Mouse (Mus musculus) CH12.LX (cell line): ENCODE results near the gene Srd5a1. TPM values are rescaled to one million over a fixed set of nuclear protein-coding genes. Genes with fewer than 3 reads are reported as not detected.

Experiments used
- DNase-seq: peaks from one replicate; pipeline ENCODE4 v3.0.0-alpha.2; 2013; ENCODE audit errors: extremely low read depth
- H3K27ac ChIP-seq: 2 replicates; pipeline ENCODE4 v1.5.1; 2012; ENCODE audit warnings: low read depth, mild to moderate bottlenecking, control low read depth, moderate library complexity; ENCODE audit not compliant: insufficient read depth
- H3K27me3 ChIP-seq: replicated peaks from 2 replicates; pipeline ENCODE3; 2012; ENCODE audit warnings: inconsistent platforms
- H3K36me3 ChIP-seq, 2 experiments: replicated peaks in 1 of 2; 2 replicates each; pipeline versions ENCODE3 to v1.6.1; 2012; ENCODE audit warnings: inconsistent platforms in 1 of 2, low read length in 1 of 2, mild to moderate bottlenecking in 1 of 2, mixed read lengths in 1 of 2, moderate library complexity in 1 of 2; ENCODE audit not compliant: control insufficient read depth in 1 of 2, insufficient read depth in 1 of 2
- H3K4me1 ChIP-seq, 2 experiments: 2 replicates each; pipeline ENCODE4 v1.6.1; 2012; ENCODE audit warnings: inconsistent platforms in 1 of 2, moderate library complexity in 1 of 2; ENCODE audit not compliant: insufficient read depth in 2 of 2, control insufficient read depth in 1 of 2
- H3K4me2 ChIP-seq: 2 replicates; pipeline ENCODE4 v1.6.1; 2012; ENCODE audit warnings: low read depth, mild to moderate bottlenecking, control low read depth; ENCODE audit not compliant: poor library complexity, insufficient read depth, severe bottlenecking
- H3K4me3 ChIP-seq, 3 experiments: fragments of 150-350 bp in 1 of 3; sonication (generic) in 1 of 3; replicated peaks in 1 of 3; 2 replicates each; pipeline versions ENCODE3 to v1.5.1; 2011 to 2012; ENCODE audit warnings: low read depth in 2 of 3, low read length in 2 of 3, mild to moderate bottlenecking in 2 of 3, moderate library complexity in 2 of 3, control low read depth in 1 of 3, improper control_type of control experiment in 1 of 3, inconsistent platforms in 1 of 3, mixed read lengths in 1 of 3; ENCODE audit not compliant: poor library complexity in 1 of 3
- H3K79me2 ChIP-seq: replicated peaks from 2 replicates; pipeline ENCODE4 v1.6.1; 2012; ENCODE audit warnings: mild to moderate bottlenecking, moderate library complexity; ENCODE audit not compliant: control insufficient read depth, poor library complexity, insufficient read depth, severe bottlenecking; ENCODE audit errors: extremely low read depth
- H3K9ac ChIP-seq: 2 replicates; pipeline ENCODE4 v1.6.1; 2012; ENCODE audit warnings: low read depth, mild to moderate bottlenecking, control low read depth, moderate library complexity; ENCODE audit not compliant: insufficient read depth
- H3K9me3 ChIP-seq: replicated peaks from 2 replicates; pipeline ENCODE3; 2012; ENCODE audit warnings: low read length, inconsistent platforms, mixed read lengths
- BHLHE40 ChIP-seq: IDR thresholded peaks from 2 replicates; pipeline ENCODE4 v1.6.1; 2011; ENCODE audit warnings: mild to moderate bottlenecking, low read depth, low read length, improper control_type of control experiment
- CHD1 ChIP-seq: IDR thresholded peaks from 2 replicates; pipeline ENCODE4 v1.6.1; 2012; ENCODE audit warnings: low read depth, low read length, improper control_type of control experiment, inconsistent platforms
- CTCF ChIP-seq, 2 experiments: IDR thresholded peaks in 1 of 2; conservative IDR thresholded peaks in 1 of 2; 2 replicates each; pipeline ENCODE4 v1.5.1; 2011 to 2012; ENCODE audit warnings: low read depth in 2 of 2, low read length in 2 of 2, improper control_type of control experiment in 1 of 2, inconsistent platforms in 1 of 2, mild to moderate bottlenecking in 1 of 2, moderate library complexity in 1 of 2
- ELF1 ChIP-seq: IDR thresholded peaks from 2 replicates; pipeline ENCODE4 v1.6.1; 2014; ENCODE audit warnings: low read depth, mild to moderate bottlenecking, inconsistent platforms, low read length, improper control_type of control experiment
- EP300 ChIP-seq: IDR thresholded peaks from 2 replicates; pipeline ENCODE4 v1.6.1; 2011; ENCODE audit warnings: low read length, improper control_type of control experiment
- ETS1 ChIP-seq: conservative IDR thresholded peaks from 2 replicates; pipeline ENCODE4 v1.6.1; 2012; ENCODE audit warnings: low read depth, mild to moderate bottlenecking, inconsistent platforms, low read length, improper control_type of control experiment, moderate library complexity
- JUND ChIP-seq: conservative IDR thresholded peaks from 2 replicates; pipeline ENCODE4 v1.6.1; 2011; ENCODE audit warnings: low read depth, low read length, improper control_type of control experiment
- KAT2A ChIP-seq: IDR thresholded peaks from 2 replicates; pipeline ENCODE4 v1.6.1; 2012; ENCODE audit warnings: low read length, improper control_type of control experiment, inconsistent platforms; ENCODE audit not compliant: insufficient replicate concordance
- MAX ChIP-seq: IDR thresholded peaks from 2 replicates; pipeline ENCODE4 v1.6.1; 2011; ENCODE audit warnings: low read length, improper control_type of control experiment
- MEF2A ChIP-seq: IDR thresholded peaks from 2 replicates; pipeline ENCODE4 v1.6.1; 2014; ENCODE audit warnings: low read depth, mild to moderate bottlenecking, inconsistent platforms, low read length, improper control_type of control experiment, borderline replicate concordance
- MXI1 ChIP-seq: IDR thresholded peaks from 2 replicates; pipeline ENCODE4 v1.6.1; 2011; ENCODE audit warnings: mild to moderate bottlenecking, low read depth, low read length, improper control_type of control experiment
- NELFE ChIP-seq: IDR thresholded peaks from 2 replicates; pipeline ENCODE4 v1.6.1; 2011; ENCODE audit warnings: low read depth, low read length, improper control_type of control experiment
- POLR2A ChIP-seq: IDR thresholded peaks from 2 replicates; pipeline ENCODE4 v1.6.1; 2011; ENCODE audit warnings: low read depth, mild to moderate bottlenecking, improper control_type of control experiment, low read length
- POLR2AphosphoS2 ChIP-seq: IDR thresholded peaks from 2 replicates; pipeline ENCODE4 v1.6.1; 2011; ENCODE audit warnings: low read depth, low read length, improper control_type of control experiment
- RAD21 ChIP-seq: IDR thresholded peaks from 2 replicates; pipeline ENCODE4 v1.6.1; 2011; ENCODE audit warnings: low read depth, mild to moderate bottlenecking, low read length, improper control_type of control experiment, moderate library complexity
- RCOR1 ChIP-seq: conservative IDR thresholded peaks from 2 replicates; pipeline ENCODE4 v1.6.1; 2012; ENCODE audit warnings: low read depth, mild to moderate bottlenecking, inconsistent platforms, low read length, improper control_type of control experiment
- SIN3A ChIP-seq: IDR thresholded peaks from 2 replicates; pipeline ENCODE4 v1.6.1; 2012; ENCODE audit warnings: low read length, improper control_type of control experiment, inconsistent platforms
- SMC3 ChIP-seq: IDR thresholded peaks from 2 replicates; pipeline ENCODE4 v1.6.1; 2011; ENCODE audit warnings: low read depth, low read length, improper control_type of control experiment
- TBP ChIP-seq: conservative IDR thresholded peaks from 2 replicates; pipeline ENCODE4 v1.6.1; 2011; ENCODE audit warnings: low read depth, low read length, improper control_type of control experiment
- UBTF ChIP-seq: IDR thresholded peaks from 2 replicates; pipeline ENCODE4 v1.6.1; 2012; ENCODE audit warnings: low read depth, mild to moderate bottlenecking, inconsistent platforms, low read length, improper control_type of control experiment, moderate library complexity
- USF1 ChIP-seq: IDR thresholded peaks from 2 replicates; pipeline ENCODE4 v1.6.1; 2014; ENCODE audit warnings: low read depth, mild to moderate bottlenecking, inconsistent platforms, low read length, improper control_type of control experiment
- ZNF384 ChIP-seq: IDR thresholded peaks from 2 replicates; pipeline ENCODE4 v1.6.1; 2012; ENCODE audit warnings: low read depth, low read length, improper control_type of control experiment, inconsistent platforms
- dilution Hi-C: fragments of 300-500 bp; cut with MboI; formaldehyde crosslinking; loops from 2 replicates; pipeline ENCODE4 v1.14.3; 2020; ENCODE audit warnings: low sequenced_read_pairs; ENCODE audit not compliant: extremely low pct_unique_long_range_greater_than_20kb, extremely low pct_ligation_motif_present
- in situ Hi-C: fragments of 300-500 bp; cut with MboI; formaldehyde crosslinking; loops from 3 replicates; pipeline ENCODE4 v1.14.3; 2019; ENCODE audit warnings: low sequenced_read_pairs, low pct_ligation_motif_present, low pct_unique_long_range_greater_than_20kb, mixed read lengths
- polyA plus RNA-seq: library from polyadenylated mRNA; unstranded; fragments of >175 nt; gene quantifications from 2 replicates; pipeline ENCODE4 v1.2.1, GENCODE M21; 2012; ENCODE audit warnings: low read depth; ENCODE audit not compliant: insufficient read length
- total RNA-seq, 2 experiments: library from RNA; depleted of rRNA; stranded (reverse); fragments of 300-350 nt in 1 of 2; fragments of >200 nt in 1 of 2; gene quantifications; 2 replicates each; pipeline ENCODE4 v1.2.3; 2012 to 2014

Srd5a1 gene
- total and polyA plus RNA-seq, 3 experiments = 1.2 to 2.4 (median 2.3) TPM

GRCm38 (mm10) chr13:69541776-69542175 lies 69.5 kb downstream of the Srd5a1 start:
- no peaks in the 10 kb centered on the region for H3K79me2 ChIP-seq
- in situ Hi-C loops (loop anchor here (10.0 kb wide), 1 partner anchor 73 kb away; the partner anchor contains the start of gene Srd5a1), dilution Hi-C loops (no loop called here)
- H3K4me2 ChIP-seq = peak overlapping the region; percentile 27; the same call in 1 of the 2 replicates
- peaks cover 0 to 5% of the 10 kb centered on the region in 2 experiments; a peak in 1 of 4 replicates for H3K4me1 ChIP-seq
- TF ChIP-seq USF1 (no peak), MXI1 (no peak), SMC3 (no peak), CTCF (conservative IDR thresholded peaks at IDR 0.05 in 1 of 2, IDR thresholded peaks at IDR 0.05 in 1 of 2; ENCODE audit: low read depth in 2 of 2, low read length in 2 of 2) (no peak), POLR2AphosphoS2 (no peak), EP300 (no peak), RCOR1 (no peak), NELFE (no peak), MAX (no peak), JUND (no peak), ELF1 (no peak)
- H3K27ac ChIP-seq = no peak overlapping the region
- DNase-seq = no peak
- H3K27me3 ChIP-seq = no peaks in the 10 kb centered on the region
- no peaks in the 10 kb centered on the region for H3K36me3 ChIP-seq
- H3K9ac ChIP-seq = no peak overlapping the region
- H3K9me3 ChIP-seq = no peaks in the 10 kb centered on the region
- no peak overlapping the region for H3K4me3 ChIP-seq

GRCm38 (mm10) chr13:69541209-69541608 lies 70.0 kb downstream of the Srd5a1 start:
- H3K4me1 ChIP-seq = peaks cover 0 to 5% of the 10 kb centered on the region in 2 experiments; a peak in 1 of 4 replicates
- in situ Hi-C loops = loop anchor here (10.0 kb wide), 1 partner anchor 74 kb away; the partner anchor contains the start of gene Srd5a1
- no peak for TF ChIP-seq USF1
- no peak for TF ChIP-seq KAT2A
- TF ChIP-seq MAX = no peak
- no peak for TF ChIP-seq MXI1
- no peak for TF ChIP-seq SIN3A
- no peak for TF ChIP-seq EP300
- TF ChIP-seq MEF2A = no peak
- no peak for TF ChIP-seq CTCF (conservative IDR thresholded peaks at IDR 0.05 in 1 of 2, IDR thresholded peaks at IDR 0.05 in 1 of 2; ENCODE audit: low read depth in 2 of 2, low read length in 2 of 2)
- TF ChIP-seq ELF1 = no peak
- TF ChIP-seq UBTF = no peak
- TF ChIP-seq POLR2A = no peak
- TF ChIP-seq BHLHE40 = no peak
- TF ChIP-seq ZNF384 = no peak
- no peak for TF ChIP-seq CHD1
- no peak for TF ChIP-seq ETS1
- no peak for TF ChIP-seq RAD21
- TF ChIP-seq TBP = no peak

More at GRCm38 (mm10) chr13:69541209-69541608, 70.0 kb downstream of the Srd5a1 start:
- no peaks in the 10 kb centered on the region for H3K79me2 ChIP-seq
- no peak overlapping the region for H3K4me2 ChIP-seq
- H3K9ac ChIP-seq = no peak overlapping the region
- H3K9me3 ChIP-seq = no peaks in the 10 kb centered on the region
- no peak overlapping the region for H3K4me3 ChIP-seq
- no peaks in the 10 kb centered on the region for H3K36me3 ChIP-seq
- no peak for DNase-seq
- H3K27ac ChIP-seq = no peak overlapping the region
- H3K27me3 ChIP-seq = no peaks in the 10 kb centered on the region
- dilution Hi-C loops = no loop called here
